Mouse (Mus musculus): ENCODE data around the gene Nav2. TPM values are rescaled to one million over a fixed set of nuclear protein-coding genes. Genes with fewer than 3 reads are reported as not detected.

Nav2 gene
- polyA plus RNA-seq, 1 experiment from 2014 or later: 7.5 TPM

- H3K9ac ChIP-seq (ENCODE audit: low read length): no peak overlapping the region
- H3K4me3 ChIP-seq (ENCODE audit: low read depth, low read length): peak overlapping the region; percentile 23
- DNase-seq (ENCODE audit: low spot score) (no peak), ATAC-seq (ENCODE audit: insufficient number of reproducible peaks, low FRiP score, low TSS enrichment, low read depth) (no peak)
- peaks cover 35% of the 10 kb centered on the region for H3K27me3 ChIP-seq (ENCODE audit: control insufficient read depth, insufficient read depth, low read length)
- 15% methylated on average over 13 of the region's 13 CpGs for WGBS
- peak overlapping the region; percentile 72 for H3K4me2 ChIP-seq (ENCODE audit: low read depth, severe bottlenecking)
- no peak overlapping the region for H3K27ac ChIP-seq (replicated peaks; ENCODE audit: low read depth, low read length)
- H3K36me3 ChIP-seq (ENCODE audit: control insufficient read depth, insufficient read depth, low read length): no peaks in the 10 kb centered on the region
- peaks cover 7% of the 10 kb centered on the region; the same call in 1 of the 2 replicates for H3K4me1 ChIP-seq (ENCODE audit: control insufficient read depth, insufficient read depth, low read length)
- H3K9me3 ChIP-seq (ENCODE audit: control insufficient read depth, low read length): no peaks in the 10 kb centered on the region
Measured at GRCm38 (mm10) chr7:48959316-48959661, 50.8 kb downstream of the Nav2 start.

GRCm38 (mm10) chr7:48960152-48960551, 51.6 kb downstream of the Nav2 start:
- DNase-seq (ENCODE audit: low spot score): no peak
- no peaks in the 10 kb centered on the region for H3K36me3 ChIP-seq (ENCODE audit: control insufficient read depth, insufficient read depth, low read length)
- no peak for ATAC-seq (ENCODE audit: insufficient number of reproducible peaks, low FRiP score, low TSS enrichment, low read depth)
- H3K9me3 ChIP-seq (ENCODE audit: control insufficient read depth, low read length): no peaks in the 10 kb centered on the region
- no peak overlapping the region for H3K27ac ChIP-seq (replicated peaks; ENCODE audit: low read depth, low read length)
- no peak overlapping the region for H3K4me2 ChIP-seq (ENCODE audit: low read depth, severe bottlenecking)
- H3K27me3 ChIP-seq (ENCODE audit: control insufficient read depth, insufficient read depth, low read length): peaks cover 35% of the 10 kb centered on the region
- no peak overlapping the region for H3K9ac ChIP-seq (ENCODE audit: low read length)
- no peak overlapping the region for H3K4me3 ChIP-seq (ENCODE audit: low read depth, low read length)
- peaks cover 7% of the 10 kb centered on the region; the same call in 1 of the 2 replicates for H3K4me1 ChIP-seq (ENCODE audit: control insufficient read depth, insufficient read depth, low read length)
- WGBS: 14% methylated on average over 10 of the region's 10 CpGs

GRCm38 (mm10) chr7:48961501-48961900, 53.0 kb downstream of the Nav2 start:
- no peak overlapping the region for H3K9ac ChIP-seq (ENCODE audit: low read length)
- H3K4me3 ChIP-seq (ENCODE audit: low read depth, low read length): no peak overlapping the region
- no peak overlapping the region for H3K27ac ChIP-seq (replicated peaks; ENCODE audit: low read depth, low read length)
- H3K9me3 ChIP-seq (ENCODE audit: control insufficient read depth, low read length): no peaks in the 10 kb centered on the region
- no peak for DNase-seq (ENCODE audit: low spot score)
- H3K4me1 ChIP-seq (ENCODE audit: control insufficient read depth, insufficient read depth, low read length): peaks cover 7% of the 10 kb centered on the region; the same call in 1 of the 2 replicates
- peaks cover 35% of the 10 kb centered on the region for H3K27me3 ChIP-seq (ENCODE audit: control insufficient read depth, insufficient read depth, low read length)
- no peak for ATAC-seq (ENCODE audit: insufficient number of reproducible peaks, low FRiP score, low TSS enrichment, low read depth)
- WGBS: 43% methylated on average over 8 of the region's 8 CpGs
- H3K36me3 ChIP-seq (ENCODE audit: control insufficient read depth, insufficient read depth, low read length): no peaks in the 10 kb centered on the region
- H3K4me2 ChIP-seq (ENCODE audit: low read depth, severe bottlenecking): no peak overlapping the region

- H3K9ac ChIP-seq (ENCODE audit: low read length): no peak overlapping the region
- H3K9me3 ChIP-seq (ENCODE audit: control insufficient read depth, low read length): no peaks in the 10 kb centered on the region
- 67% methylated on average over 4 of the region's 4 CpGs for WGBS
- no peaks in the 10 kb centered on the region for H3K36me3 ChIP-seq (ENCODE audit: control insufficient read depth, insufficient read depth, low read length)
- no peak for ATAC-seq (ENCODE audit: insufficient number of reproducible peaks, low FRiP score, low TSS enrichment, low read depth)
- H3K4me3 ChIP-seq (ENCODE audit: low read depth, low read length): no peak overlapping the region
- DNase-seq (ENCODE audit: low spot score): no peak
- H3K4me2 ChIP-seq (ENCODE audit: low read depth, severe bottlenecking): no peak overlapping the region
- H3K27me3 ChIP-seq (ENCODE audit: control insufficient read depth, insufficient read depth, low read length): peaks cover 35% of the 10 kb centered on the region
- peaks cover 7% of the 10 kb centered on the region; the same call in 1 of the 2 replicates for H3K4me1 ChIP-seq (ENCODE audit: control insufficient read depth, insufficient read depth, low read length)
- H3K27ac ChIP-seq (replicated peaks; ENCODE audit: low read depth, low read length): no peak overlapping the region
Measured at GRCm38 (mm10) chr7:48961935-48962334, 53.4 kb downstream of the Nav2 start.

- no peak overlapping the region for H3K27ac ChIP-seq (replicated peaks; ENCODE audit: low read depth, low read length)
- H3K27me3 ChIP-seq (ENCODE audit: control insufficient read depth, insufficient read depth, low read length): peaks cover 32% of the 10 kb centered on the region
- DNase-seq (ENCODE audit: low spot score): no peak
- no peak for ATAC-seq (ENCODE audit: insufficient number of reproducible peaks, low FRiP score, low TSS enrichment, low read depth)
- H3K9me3 ChIP-seq (ENCODE audit: control insufficient read depth, low read length): no peaks in the 10 kb centered on the region
- peaks cover 7% of the 10 kb centered on the region; the same call in 1 of the 2 replicates for H3K4me1 ChIP-seq (ENCODE audit: control insufficient read depth, insufficient read depth, low read length)
- no peak overlapping the region for H3K9ac ChIP-seq (ENCODE audit: low read length)
- no peak overlapping the region for H3K4me2 ChIP-seq (ENCODE audit: low read depth, severe bottlenecking)
- H3K36me3 ChIP-seq (ENCODE audit: control insufficient read depth, insufficient read depth, low read length): no peaks in the 10 kb centered on the region
- no peak overlapping the region for H3K4me3 ChIP-seq (ENCODE audit: low read depth, low read length)
- 42% methylated on average over 5 of the region's 5 CpGs for WGBS
Measured at GRCm38 (mm10) chr7:48963112-48963511, 54.6 kb downstream of the Nav2 start.

GRCm38 (mm10) chr7:48963554-48963953, 55.0 kb downstream of the Nav2 start:
- no peak for ATAC-seq (ENCODE audit: insufficient number of reproducible peaks, low FRiP score, low TSS enrichment, low read depth)
- no peak for DNase-seq (ENCODE audit: low spot score)
- no peaks in the 10 kb centered on the region for H3K9me3 ChIP-seq (ENCODE audit: control insufficient read depth, low read length)
- H3K27me3 ChIP-seq (ENCODE audit: control insufficient read depth, insufficient read depth, low read length): peaks cover 32% of the 10 kb centered on the region
- H3K4me2 ChIP-seq (ENCODE audit: low read depth, severe bottlenecking): no peak overlapping the region
- no peak overlapping the region for H3K9ac ChIP-seq (ENCODE audit: low read length)
- H3K4me1 ChIP-seq (ENCODE audit: control insufficient read depth, insufficient read depth, low read length): peaks cover 7% of the 10 kb centered on the region; the same call in 1 of the 2 replicates
- no peak overlapping the region for H3K4me3 ChIP-seq (ENCODE audit: low read depth, low read length)
- H3K27ac ChIP-seq (replicated peaks; ENCODE audit: low read depth, low read length): no peak overlapping the region
- H3K36me3 ChIP-seq (ENCODE audit: control insufficient read depth, insufficient read depth, low read length): no peaks in the 10 kb centered on the region
- 17% methylated on average over 4 of the region's 4 CpGs for WGBS

GRCm38 (mm10) chr7:48965796-48966512, 57.4 kb downstream of the Nav2 start:
- no peaks in the 10 kb centered on the region for H3K36me3 ChIP-seq (ENCODE audit: control insufficient read depth, insufficient read depth, low read length)
- H3K4me1 ChIP-seq (ENCODE audit: control insufficient read depth, insufficient read depth, low read length): no peaks in the 10 kb centered on the region
- 64% methylated on average over 12 of the region's 12 CpGs for WGBS
- H3K9ac ChIP-seq (ENCODE audit: low read length): no peak overlapping the region
- H3K4me2 ChIP-seq (ENCODE audit: low read depth, severe bottlenecking): no peak overlapping the region
- H3K4me3 ChIP-seq (ENCODE audit: low read depth, low read length): no peak overlapping the region
- no peak overlapping the region for H3K27ac ChIP-seq (replicated peaks; ENCODE audit: low read depth, low read length)
- no peak for DNase-seq (ENCODE audit: low spot score)
- no peaks in the 10 kb centered on the region for H3K9me3 ChIP-seq (ENCODE audit: control insufficient read depth, low read length)
- no peak for ATAC-seq (ENCODE audit: insufficient number of reproducible peaks, low FRiP score, low TSS enrichment, low read depth)
- H3K27me3 ChIP-seq (ENCODE audit: control insufficient read depth, insufficient read depth, low read length): peaks cover 13% of the 10 kb centered on the region

GRCm38 (mm10) chr7:48981013-48981412, 72.5 kb downstream of the Nav2 start:
- no peak for ATAC-seq (ENCODE audit: insufficient number of reproducible peaks, low FRiP score, low TSS enrichment, low read depth)

GRCm38 (mm10) chr7:48981814-48982213, 73.3 kb downstream of the Nav2 start:
- Histone ChIP-seq H3K9ac (ENCODE audit: low read length) (no peak overlapping the region), H3K4me1 (ENCODE audit: control insufficient read depth, insufficient read depth, low read length) (no peaks in the 10 kb centered on the region), H3K36me3 (ENCODE audit: control insufficient read depth, insufficient read depth, low read length) (no peaks in the 10 kb centered on the region), H3K4me3 (ENCODE audit: low read depth, low read length) (no peak overlapping the region), H3K27me3 (ENCODE audit: control insufficient read depth, insufficient read depth, low read length) (no peaks in the 10 kb centered on the region), H3K27ac (replicated peaks; ENCODE audit: low read depth, low read length) (no peak overlapping the region), H3K4me2 (ENCODE audit: low read depth, severe bottlenecking) (no peak overlapping the region), H3K9me3 (ENCODE audit: control insufficient read depth, low read length) (no peaks in the 10 kb centered on the region)
- 78% methylated on average over 3 of the region's 3 CpGs for WGBS
- DNase-seq (ENCODE audit: low spot score): no peak
- no peak for ATAC-seq (ENCODE audit: insufficient number of reproducible peaks, low FRiP score, low TSS enrichment, low read depth)

More at GRCm38 (mm10) chr7:48981013-48981412, 72.5 kb downstream of the Nav2 start:
- WGBS: 70% methylated on average over 7 of the region's 7 CpGs
- DNase-seq (ENCODE audit: low spot score): no peak
- Histone ChIP-seq H3K27me3 (ENCODE audit: control insufficient read depth, insufficient read depth, low read length) (no peaks in the 10 kb centered on the region), H3K4me1 (ENCODE audit: control insufficient read depth, insufficient read depth, low read length) (no peaks in the 10 kb centered on the region), H3K9ac (ENCODE audit: low read length) (no peak overlapping the region), H3K27ac (replicated peaks; ENCODE audit: low read depth, low read length) (no peak overlapping the region), H3K9me3 (ENCODE audit: control insufficient read depth, low read length) (no peaks in the 10 kb centered on the region), H3K36me3 (ENCODE audit: control insufficient read depth, insufficient read depth, low read length) (no peaks in the 10 kb centered on the region), H3K4me2 (ENCODE audit: low read depth, severe bottlenecking) (no peak overlapping the region), H3K4me3 (ENCODE audit: low read depth, low read length) (no peak overlapping the region)
